Mouse (Mus musculus) gonadal fat pad, adult 2 months (tissue): ENCODE data around the gene Ctnna3. TPM values are rescaled to one million over a fixed set of nuclear protein-coding genes. Genes with fewer than 3 reads are reported as not detected.
"Not testable (repeated sequence)": the region's sequence is repeated elsewhere in the genome, so short reads cannot be mapped to it uniquely, and the experiment has no call there.

Experiments
- DNase-seq: peaks from one replicate; pipeline ENCODE4 v3.0.0-alpha.2; 2012; ENCODE audit warnings: low read depth
- polyA plus RNA-seq: library from polyadenylated mRNA; depleted of rRNA; stranded (reverse); fragments of >200 nt; gene quantifications from 2 replicates; pipeline ENCODE4 v1.2.3, GENCODE M21; 2012; rRNA removed

Ctnna3 gene
- polyA plus RNA-seq = 0.32 and 0.50 TPM in 2 replicates

DNA sequence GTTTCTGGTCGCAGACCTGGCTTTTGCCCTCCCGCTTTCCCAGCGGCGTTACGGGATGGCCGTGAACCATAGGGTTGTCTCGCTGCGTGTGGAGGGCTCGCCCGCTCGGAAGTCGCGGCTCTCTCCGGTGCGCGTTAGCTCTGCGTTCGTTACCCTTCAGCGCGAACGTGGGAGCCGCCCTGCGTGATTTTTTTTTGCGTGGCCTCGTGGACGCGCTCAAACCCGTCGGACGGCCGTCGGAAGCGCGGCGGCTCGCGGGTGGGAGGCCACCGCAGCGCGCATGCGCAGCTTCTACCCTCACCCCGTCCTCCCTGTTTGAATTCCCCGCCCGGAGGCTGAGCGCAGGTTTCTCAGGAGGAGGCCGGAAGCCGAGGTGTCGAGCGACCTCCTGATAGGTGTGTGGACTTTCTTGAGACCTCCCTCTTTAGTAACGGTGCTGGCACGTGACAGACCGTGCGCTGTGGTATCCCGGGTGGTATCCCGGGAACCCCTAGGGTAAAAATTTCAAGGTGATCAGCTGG, at the start of gene Ctnna3:
Gene Ctnna3, plus strand, starts transcription at position 314 of the 521 bp plus-strand sequence.
- peak; percentile 66 for DNase-seq

DNA sequence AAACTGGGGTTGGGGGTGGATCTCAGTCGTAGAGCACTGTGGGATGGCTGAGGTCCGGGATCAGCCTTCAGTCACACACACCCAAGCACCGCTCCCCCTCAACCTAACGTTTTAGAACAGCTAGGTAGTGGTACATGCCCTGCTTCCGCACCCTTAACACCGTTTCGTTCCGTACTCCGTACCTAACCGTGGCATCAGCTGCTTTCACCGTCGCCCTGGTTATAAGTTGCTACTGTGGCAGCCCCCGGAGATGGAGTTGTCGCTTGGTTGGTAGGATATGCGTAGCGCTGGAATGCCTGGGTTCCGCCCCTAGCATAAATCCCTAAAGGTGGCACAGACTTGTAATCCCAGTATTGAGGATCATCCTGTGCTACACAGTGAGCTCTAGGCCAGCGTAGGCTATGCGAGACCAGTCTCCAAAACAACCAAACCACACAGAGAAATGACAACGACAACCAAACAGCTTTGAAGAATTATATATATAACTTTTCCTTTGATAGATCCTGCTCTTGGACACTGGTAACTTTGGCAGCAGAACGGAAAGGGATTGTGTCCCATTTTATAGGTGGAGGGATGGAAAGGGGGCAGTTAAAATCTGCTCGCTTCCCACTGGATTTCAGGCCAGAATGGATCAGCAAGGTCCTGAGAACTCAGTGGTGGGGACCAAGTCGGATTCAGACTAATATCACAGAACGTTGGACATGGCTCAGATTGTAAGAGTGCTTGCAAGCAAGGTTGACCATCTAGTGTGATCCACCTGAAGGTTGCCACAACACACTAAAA, 48.2 kb upstream of the Ctnna3 start, which contains the start of gene Sirt1:
Gene Sirt1, minus strand, starts transcription at position 207 of the 783 bp plus-strand sequence.
- no peak for DNase-seq

DNA sequence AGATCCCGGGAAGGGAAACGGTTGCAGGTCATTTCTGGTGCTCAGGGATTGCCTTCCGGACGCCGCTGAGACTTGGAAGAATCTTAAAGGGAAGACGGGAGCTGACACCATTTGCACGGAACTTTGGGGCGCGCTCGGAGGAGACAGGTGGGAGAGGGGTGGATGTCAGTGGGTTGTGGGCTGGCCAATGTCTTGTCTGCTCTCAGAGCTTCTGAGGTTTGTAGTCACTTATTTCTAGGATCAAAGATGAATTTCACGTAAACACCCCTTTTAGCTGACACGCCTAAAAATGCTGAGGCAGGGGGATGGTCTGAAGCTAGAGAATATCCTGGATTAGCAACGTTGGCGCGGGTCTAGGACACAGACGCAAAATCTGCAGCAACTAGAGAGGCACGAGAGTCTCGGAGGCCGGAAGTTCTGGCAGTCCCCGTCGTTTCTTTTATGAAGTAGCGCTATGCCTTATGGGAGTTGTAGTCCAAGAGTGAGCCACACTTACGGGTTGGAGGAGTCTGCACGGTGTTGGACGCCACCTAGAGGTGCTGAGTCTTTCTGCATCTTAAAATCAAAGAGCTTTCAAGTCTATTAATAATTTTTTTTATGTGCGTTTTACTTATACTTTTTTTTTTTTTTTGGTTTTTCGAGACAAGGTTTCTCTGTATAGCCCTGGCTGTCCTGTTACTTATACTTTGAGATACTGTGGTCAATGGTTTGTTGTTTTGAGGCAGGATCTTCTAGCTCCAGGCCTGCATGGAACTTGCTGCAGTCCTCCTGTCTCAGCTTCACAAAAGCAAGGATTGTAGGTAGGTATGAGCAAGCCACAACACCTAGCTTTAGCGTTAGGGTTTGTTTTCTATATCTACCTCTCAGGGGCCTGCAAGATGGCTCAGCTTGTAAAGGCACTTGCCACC, 47.3 kb upstream of the Ctnna3 start, which contains the start of gene Dnajc12:
Gene Dnajc12, plus strand, starts transcription at position 72 of the 908 bp plus-strand sequence.
- DNase-seq = peak; percentile 82

DNA sequence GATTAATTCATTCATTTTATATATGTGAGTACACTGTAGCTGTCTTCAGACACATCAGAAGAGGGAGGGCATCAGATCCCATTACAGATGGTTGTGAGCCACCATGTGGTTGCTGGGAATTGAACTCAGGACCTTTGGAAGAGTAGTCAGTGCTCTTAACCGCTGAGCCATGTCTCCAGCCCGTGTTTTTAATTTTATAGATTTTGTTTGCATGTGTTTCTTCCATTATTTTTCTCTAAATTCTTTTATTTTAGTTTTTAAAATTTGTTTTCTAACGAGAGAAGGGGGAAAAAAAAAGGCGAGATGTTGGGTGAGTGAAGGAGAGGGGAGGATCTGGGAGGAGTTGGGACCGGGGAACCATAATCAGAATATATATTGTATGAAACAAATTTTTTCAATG, 44.0 kb upstream of the Ctnna3 start:
- not testable (repeated sequence) for DNase-seq

DNA sequence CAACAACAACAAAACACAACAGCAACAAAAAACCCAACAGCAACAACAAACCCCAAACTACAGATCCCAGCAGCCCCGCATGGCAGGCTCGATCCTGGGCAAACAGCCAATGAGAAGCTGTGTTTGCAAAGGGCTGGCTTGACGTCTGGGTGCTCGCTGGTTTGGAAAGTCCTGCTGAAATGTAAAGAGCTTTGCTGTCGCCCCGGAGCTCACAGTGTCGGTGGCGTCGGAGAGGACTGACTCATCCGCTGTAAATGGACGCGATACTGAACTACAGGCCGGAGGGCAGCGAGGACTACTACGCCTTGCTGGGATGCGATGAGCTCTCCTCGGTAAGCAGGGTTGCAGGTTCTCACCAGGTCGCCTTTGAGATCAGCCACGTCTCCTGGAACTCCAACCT, 43.5 kb upstream of the Ctnna3 start:
- DNase-seq = no peak

DNA sequence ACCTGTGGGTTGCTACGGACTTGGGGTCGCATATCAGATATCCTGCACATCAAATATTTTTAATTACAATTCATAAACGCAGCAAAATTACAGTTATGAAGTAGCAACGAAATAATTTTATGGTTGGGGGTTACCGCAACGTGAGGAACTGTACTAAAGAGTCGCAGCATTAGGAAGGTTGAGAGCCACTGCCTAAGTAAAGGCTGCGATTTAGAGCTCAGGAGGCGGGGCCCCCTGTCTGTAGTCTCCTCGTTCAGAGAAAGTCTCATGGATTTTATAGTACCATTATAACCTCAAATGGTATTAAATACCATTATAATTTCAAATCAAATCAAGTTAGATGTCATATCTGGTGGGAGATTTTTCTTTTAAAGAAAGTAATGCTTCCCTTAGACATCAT, 42.9 kb upstream of the Ctnna3 start:
- DNase-seq = no peak

DNA sequence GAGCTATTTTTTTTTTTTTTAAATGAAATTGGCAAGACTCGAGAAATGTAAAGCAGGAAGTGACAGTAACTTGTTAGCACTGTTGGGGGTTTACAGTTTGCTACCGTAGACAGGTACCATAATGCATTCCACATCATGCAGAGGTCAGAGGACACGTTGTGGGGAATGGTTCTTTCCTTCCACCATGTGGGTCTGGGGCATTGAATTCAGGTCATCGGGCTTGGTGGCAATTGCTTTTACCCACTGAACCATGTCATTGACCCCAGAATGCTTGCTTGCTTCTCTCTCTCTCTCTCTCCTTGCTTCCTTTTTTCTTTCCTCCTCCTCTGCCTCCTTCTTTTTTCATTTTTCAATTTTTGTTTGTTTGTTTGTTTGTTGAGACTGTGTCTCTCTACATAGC, 41.0 kb upstream of the Ctnna3 start:
- DNase-seq = no peak

DNA sequence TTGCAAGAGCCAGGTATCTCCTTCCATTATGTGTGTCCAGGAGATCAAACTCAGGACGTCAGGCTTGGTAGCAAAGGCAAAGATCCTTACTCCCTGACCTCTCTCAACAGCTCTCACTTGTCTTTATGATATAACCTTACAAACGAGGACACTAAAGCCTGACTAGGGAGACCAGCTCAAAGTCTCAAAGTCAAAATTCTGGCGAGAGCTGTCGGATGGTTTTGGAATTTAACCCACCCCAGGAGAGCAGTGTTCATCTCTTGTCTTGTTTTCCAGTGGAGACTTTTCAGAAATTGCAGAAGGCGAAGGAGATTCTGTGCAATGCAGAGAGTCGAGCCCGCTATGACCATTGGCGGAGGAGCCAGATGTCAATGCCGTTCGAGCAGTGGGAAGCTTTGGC, 32.9 kb upstream of the Ctnna3 start:
- no peak for DNase-seq

DNA sequence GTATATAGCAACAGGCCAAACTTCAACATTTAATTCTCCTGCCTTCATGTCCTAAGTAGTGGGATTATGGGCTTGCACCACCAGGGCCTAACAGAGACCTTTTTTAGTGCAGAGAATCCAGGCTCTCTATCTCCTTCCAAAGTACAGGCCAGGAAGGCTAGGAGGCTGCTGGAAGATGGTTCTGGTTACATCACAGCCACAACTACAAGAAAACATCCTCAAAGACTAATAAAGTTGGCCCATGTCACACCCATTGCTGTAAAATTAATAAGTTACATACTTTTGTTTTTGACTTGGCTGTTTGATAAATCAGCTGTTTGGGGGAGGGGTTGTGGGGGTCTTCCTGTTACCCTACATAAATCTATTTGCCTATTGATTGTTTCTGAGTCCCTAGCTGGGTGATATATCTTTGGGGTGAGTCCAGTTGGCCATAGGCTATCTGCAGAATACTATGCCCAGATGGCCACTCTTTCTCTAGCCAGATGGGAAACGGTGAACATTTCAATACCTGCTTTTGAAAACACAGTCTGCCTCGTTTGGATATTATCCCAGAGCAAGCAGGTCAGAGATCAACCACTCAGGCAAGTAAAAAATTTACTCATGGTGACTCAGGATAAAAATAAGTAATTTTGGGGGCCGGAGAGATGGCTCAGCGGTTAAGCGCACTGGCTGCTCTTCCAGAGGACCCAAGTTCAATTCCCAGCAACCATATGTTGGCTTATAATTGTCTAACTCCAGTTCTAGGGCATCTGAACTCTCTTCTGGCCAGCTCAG, 27.0 kb upstream of the Ctnna3 start:
- DNase-seq = no peak

DNA sequence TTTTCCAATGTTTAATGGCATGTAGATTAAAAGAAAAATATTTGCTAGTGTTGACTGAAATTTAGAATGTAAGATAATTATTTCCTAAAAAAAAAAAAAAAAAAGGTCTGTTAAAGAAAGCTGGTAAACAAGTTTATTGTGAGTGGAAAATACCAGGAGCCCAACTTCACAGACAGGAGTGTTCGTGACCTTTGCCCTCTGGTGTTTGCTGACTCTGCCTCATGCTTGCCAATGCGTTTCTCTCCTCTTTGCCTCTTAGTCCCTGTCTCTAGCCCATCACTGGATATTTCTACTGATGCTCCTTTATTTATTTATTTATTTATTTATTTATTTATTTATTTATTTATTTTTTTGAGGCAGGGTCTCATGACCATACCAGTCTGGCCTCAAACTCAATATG, 26.3 kb upstream of the Ctnna3 start:
- no peak for DNase-seq

DNA sequence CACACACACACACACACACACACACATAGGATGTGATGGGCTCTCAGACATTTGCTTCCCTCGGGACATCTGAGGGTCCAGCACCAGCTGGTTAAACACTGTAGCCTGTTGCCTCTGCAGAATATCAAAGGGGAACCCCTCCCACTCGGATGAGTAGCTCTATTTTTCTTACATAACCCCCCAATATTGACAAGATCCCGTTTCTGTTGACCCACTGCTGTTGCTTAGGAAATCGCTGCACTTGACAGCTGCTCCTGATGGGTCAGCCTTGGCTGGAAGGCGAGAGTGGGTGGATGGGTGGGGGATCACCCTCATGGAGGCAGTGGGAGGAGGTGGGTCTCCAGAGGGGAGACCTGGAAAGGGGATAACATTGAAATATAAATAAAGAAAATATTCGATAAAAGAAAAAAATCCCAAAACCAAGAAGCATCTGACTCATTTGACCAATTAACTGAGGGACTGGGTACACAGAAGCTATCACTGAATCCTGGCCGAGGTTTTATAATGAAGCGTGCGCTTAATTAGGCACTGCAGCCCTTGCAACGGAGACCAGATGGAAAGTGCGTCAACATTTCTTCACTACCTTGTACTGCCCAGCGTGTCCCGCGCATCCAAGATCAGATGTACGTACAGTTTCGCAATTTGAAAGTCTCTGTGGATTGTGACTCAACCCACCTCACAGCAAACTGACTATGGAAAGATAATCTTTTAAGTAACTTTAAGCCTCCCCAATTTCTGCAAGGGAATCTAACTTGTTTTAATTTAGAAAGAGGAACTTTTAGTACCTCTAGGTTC, 19.5 kb upstream of the Ctnna3 start:
- no peak for DNase-seq

DNA sequence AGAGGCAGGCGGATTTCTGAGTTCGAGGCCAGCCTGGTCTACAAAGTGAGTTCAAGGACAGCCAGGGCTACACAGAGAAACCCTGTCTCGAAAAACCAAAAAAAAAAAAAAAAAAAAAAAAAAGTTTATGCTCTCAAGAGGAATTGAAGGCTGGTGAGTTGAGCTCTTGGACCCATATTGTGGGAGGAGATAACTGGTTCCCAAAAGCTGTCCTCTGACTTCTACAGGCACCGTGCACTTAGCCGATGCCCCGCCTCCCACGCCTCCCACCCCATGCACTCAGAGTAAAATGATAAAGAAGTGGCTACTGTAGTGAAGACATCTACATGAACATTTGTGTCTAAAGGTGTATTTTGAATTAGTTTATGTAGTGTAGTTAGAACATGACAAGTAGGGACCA, 18.2 kb upstream of the Ctnna3 start:
- DNase-seq = not testable (repeated sequence)

DNA sequence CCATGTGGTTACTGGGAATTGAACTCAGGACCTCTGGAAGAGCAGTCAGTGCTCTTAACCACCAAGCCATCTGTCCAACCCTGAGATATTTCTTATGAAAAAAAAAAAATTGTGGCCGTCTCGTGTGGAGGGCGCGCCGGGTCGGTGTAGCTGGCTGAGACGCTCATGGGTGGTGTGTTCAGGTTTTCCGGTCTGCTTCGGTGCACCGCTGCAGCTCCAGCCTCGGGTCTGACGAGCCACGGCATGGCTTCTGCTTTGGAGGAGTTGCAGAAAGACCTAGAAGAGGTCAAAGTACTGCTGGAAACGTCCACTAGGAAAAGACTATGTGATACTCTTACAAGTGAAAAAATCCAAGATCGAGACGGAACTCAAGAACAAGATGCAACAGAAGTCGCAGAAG, 17.1 kb upstream of the Ctnna3 start:
- DNase-seq = no peak

DNA sequence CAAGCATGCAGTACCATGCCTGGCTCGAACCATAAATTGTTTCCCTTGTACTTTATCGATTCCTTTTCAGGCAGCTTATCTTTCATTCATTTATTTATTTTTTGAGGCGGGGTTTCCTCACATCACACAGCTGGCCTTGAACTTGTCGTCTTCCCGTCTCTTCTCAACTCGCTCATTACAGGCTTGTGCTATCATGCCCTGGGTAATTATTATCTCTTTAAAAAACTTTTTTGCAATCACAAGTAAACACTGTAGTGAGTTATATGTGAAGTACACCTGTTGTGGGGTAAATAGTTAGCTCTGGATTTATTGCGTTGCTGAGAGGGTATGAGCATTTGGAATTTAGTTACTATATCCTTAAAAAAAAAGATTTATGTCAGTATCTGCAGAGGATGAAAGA, 14.6 kb upstream of the Ctnna3 start:
- DNase-seq = no peak

DNA sequence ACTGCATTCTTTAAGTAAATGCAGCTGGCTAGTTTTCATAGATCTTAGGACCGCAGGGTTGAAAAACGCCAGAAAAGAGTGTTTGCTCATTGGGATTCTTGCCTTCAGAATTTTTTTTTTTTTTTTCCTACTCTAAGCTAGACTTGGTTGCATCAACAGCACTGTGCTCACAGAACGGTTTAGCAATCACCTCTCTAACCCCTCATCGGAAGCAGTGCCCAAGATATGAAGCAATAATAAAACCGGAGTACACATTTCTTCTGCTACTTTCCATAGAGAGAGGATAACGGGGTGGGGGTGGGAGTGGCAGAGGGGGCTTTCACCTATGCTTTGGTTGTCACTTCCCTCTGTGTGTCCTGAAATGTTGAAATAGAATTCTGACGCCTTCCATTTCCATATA, 14.0 kb upstream of the Ctnna3 start:
- no peak for DNase-seq

DNA sequence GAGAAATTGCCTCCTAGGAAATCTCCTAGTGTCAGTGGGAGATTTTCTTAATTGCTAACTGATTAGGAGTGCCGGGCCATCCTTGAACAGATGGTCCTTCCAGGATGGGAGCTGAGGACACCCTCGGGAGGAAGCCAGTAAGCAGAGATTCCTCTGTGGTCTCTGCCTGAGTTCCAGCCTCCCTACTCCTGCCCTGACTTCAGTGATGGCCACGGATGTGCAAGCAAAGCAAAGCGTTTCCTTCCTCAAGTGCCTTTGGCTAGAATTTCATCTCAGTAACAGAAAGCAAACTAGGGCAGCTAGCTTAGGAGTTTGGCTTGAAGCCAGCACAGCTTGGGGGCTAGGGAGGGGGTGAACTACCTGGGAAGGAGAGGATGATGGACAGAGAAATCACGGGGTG, 12.8 kb upstream of the Ctnna3 start:
- no peak for DNase-seq

DNA sequence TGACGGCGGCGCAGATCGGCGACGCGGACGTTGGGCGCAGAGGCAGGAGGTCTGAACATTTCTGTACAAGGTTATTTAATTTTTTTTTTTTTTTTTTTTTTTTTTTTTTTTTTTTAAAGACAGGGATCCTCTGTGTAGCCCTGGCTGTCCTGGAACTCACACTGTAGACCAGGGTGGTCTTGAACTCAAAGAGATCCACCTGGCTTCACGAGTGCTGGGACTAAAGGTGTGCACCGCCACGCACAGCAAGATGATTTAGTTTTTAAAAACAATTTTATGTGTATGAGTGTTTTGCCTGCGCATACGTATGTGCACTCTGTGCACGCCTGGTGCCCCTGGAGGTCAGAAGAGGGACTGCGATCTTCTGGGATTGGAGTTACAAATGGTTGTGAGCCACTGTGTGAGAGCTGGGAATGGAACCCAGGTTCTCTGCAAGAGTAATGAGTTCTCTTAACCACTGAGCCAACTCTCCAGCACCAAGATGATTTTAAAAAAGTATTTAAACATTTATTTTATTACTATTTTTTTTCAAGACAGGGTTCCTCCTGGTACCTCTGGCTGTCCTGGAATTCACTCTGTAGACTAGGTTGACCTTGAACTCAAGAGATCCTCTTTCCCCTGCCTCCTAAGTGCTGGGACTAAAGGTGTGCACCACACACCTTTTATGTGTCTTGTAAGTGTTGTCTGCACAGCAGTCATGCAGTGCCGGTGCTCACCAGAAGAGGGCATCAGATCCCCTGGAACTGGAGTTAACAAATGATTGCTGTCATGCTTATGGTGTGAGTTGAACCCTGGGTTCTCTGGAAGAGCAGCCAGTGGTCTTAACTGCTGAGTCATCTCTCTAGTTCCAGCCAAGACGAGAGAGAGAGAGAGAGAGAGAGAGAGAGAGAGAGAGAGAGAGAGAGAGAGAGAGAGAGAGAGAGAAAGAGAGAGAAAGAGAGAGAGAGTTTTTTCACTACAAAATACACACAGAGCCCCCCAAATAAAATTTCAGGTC, 7.9 kb upstream of the Ctnna3 start, which contains the start of gene Gm7075:
Gene Gm7075, minus strand, starts transcription at position 51 of the 997 bp plus-strand sequence.
- DNase-seq = no peak

DNA sequence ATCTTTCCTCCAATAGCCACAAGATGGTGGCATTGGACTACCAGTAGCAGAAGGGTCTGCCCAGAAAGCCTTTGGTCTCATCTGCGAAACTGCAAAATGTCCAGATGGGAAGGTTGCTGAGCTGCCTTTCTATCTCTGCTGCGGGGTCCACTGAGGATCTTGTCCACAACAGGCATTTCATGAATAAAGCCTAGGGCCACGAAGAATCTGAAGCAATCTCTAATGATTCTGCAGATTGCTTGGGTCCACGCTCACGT, 7.2 kb upstream of the Ctnna3 start:
- no peak for DNase-seq

DNA sequence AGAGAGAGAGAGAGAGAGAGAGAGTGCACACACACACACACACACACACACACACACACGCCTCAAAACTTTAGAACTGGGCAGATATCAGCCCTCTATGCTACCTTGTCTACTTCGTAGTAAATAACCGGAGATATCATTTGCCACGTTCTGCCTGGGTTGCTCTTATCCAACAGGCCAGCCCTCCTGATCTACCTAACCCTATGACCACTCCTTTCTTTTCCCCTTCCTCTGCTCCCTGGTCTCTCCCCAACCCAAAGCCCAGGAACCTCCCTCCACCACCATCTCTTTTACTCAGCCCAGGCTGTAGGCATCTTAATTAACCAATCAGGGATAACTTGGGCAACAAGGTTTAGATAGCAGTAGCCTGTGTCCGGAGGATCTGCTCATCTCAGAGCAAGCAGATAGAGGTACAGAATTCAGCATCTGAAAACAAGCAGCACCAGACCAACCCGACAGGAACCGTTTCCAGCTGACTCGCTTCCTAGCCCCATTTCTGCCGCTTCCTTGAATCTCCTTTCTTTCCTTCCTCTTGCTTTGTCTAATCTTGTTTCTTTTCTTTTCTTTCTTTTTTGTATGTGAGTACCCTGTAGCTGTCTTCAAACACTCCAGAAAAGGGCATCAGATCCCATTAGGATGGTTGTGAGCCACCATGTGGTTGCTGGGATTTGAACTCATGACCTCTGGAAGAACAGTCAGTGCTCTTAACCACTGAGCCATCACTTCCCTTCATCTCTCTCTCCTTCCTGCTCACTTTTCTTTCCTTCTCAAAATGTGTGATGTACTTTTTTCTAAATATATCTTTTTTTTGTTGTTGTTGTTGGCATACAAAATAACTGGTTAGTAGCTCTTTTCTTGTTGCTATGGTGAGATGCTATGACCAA, 6.1 kb upstream of the Ctnna3 start:
- no peak for DNase-seq
